Mouse (Mus musculus): ENCODE results near the gene Rbms3.

Gene Rbms3

GRCm38 (mm10) chr9:117484396-117484795 is 145.3 kb downstream of the Rbms3 start:
- DNase-seq (ENCODE audit: low spot score in 2 of 2): no peak

GRCm38 (mm10) chr9:117476753-117477152 is 153.0 kb downstream of the Rbms3 start:
- DNase-seq (ENCODE audit: low spot score in 2 of 2): no peak

GRCm38 (mm10) chr9:117452816-117453215 is 176.9 kb downstream of the Rbms3 start:
- no peak for DNase-seq (ENCODE audit: low spot score in 2 of 2)

- DNase-seq (ENCODE audit: low spot score in 2 of 2): no peak
Observed at GRCm38 (mm10) chr9:117442611-117443010, 187.1 kb downstream of the Rbms3 start.

- no peak for DNase-seq (ENCODE audit: low spot score in 2 of 2)
Observed at GRCm38 (mm10) chr9:117435856-117436255, 193.9 kb downstream of the Rbms3 start.

GRCm38 (mm10) chr9:117430670-117431069 is 199.0 kb downstream of the Rbms3 start:
- no peak for DNase-seq (ENCODE audit: low spot score in 2 of 2)

GRCm38 (mm10) chr9:117429217-117430105 is 200.3 kb downstream of the Rbms3 start:
- no peak for DNase-seq (ENCODE audit: low spot score in 2 of 2)

GRCm38 (mm10) chr9:117423259-117423658 is 206.5 kb downstream of the Rbms3 start:
- DNase-seq (ENCODE audit: low spot score in 2 of 2): no peak

GRCm38 (mm10) chr9:117419874-117420485 is 209.7 kb downstream of the Rbms3 start:
- DNase-seq (ENCODE audit: low spot score in 2 of 2): no peak

- DNase-seq (ENCODE audit: low spot score in 2 of 2): no peak
Observed at GRCm38 (mm10) chr9:117413181-117413580, 216.5 kb downstream of the Rbms3 start.

- DNase-seq (ENCODE audit: low spot score in 2 of 2): no peak
Observed at GRCm38 (mm10) chr9:117412584-117412983, 217.1 kb downstream of the Rbms3 start.

- DNase-seq (ENCODE audit: low spot score in 2 of 2): no peak
Observed at GRCm38 (mm10) chr9:117404621-117405020, 225.1 kb downstream of the Rbms3 start.

GRCm38 (mm10) chr9:117400262-117400671 is 229.4 kb downstream of the Rbms3 start:
- no peak for DNase-seq (ENCODE audit: low spot score in 2 of 2)

- no peak for DNase-seq (ENCODE audit: low spot score in 2 of 2)
Observed at GRCm38 (mm10) chr9:117397071-117397470, 232.6 kb downstream of the Rbms3 start.

GRCm38 (mm10) chr9:117396586-117396985 is 233.1 kb downstream of the Rbms3 start:
- DNase-seq (ENCODE audit: low spot score in 2 of 2): no peak

GRCm38 (mm10) chr9:117393626-117394525 is 235.8 kb downstream of the Rbms3 start:
- DNase-seq (ENCODE audit: low spot score in 2 of 2): no peak

GRCm38 (mm10) chr9:117388024-117388423 is 241.7 kb downstream of the Rbms3 start:
- DNase-seq (ENCODE audit: low spot score in 2 of 2): no peak

GRCm38 (mm10) chr9:117380876-117381275 is 248.8 kb downstream of the Rbms3 start:
- no peak for DNase-seq (ENCODE audit: low spot score in 2 of 2)

GRCm38 (mm10) chr9:117380076-117380475 is 249.6 kb downstream of the Rbms3 start:
- DNase-seq (ENCODE audit: low spot score in 2 of 2): no peak

- no peak for DNase-seq (ENCODE audit: low spot score in 2 of 2)
Observed at GRCm38 (mm10) chr9:117379448-117379983, 250.2 kb downstream of the Rbms3 start.

- no peak for DNase-seq (ENCODE audit: low spot score in 2 of 2)
Observed at GRCm38 (mm10) chr9:117378131-117378890, 251.4 kb downstream of the Rbms3 start.
